Mouse (Mus musculus): ENCODE data around the gene Fam155a.

DNA sequence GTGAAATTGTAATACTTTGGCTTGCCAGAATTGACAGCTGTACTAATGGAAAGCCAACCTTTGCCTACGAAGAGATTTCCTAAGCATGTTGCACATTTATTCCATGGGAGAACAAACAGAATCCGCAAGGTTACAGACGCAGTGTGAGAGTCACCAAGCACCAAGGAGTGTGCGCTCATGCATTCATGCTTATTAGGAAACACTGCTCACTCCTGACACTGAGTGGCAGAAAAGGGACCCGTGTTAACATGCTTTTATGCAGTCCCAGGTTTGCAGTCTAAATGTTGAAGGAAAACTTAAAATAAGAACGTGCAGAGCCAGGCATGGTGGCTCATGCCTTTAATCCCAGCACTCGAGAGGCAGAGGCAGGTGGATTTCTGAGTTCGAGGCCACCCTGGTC lies 7.2 kb upstream of the Fam155a start:
- TF ChIP-seq GATA1 (IDR thresholded peaks at IDR 0.05; ENCODE audit: low read length) (no peak), TAL1 (IDR thresholded peaks at IDR 0.05; ENCODE audit: low read length) (no peak)
